Mouse (Mus musculus) liver, postnatal 0 days (tissue): ENCODE measurements at regions not wholly inside any gene's neighbourhood (a gene's known extent, or its start where the extent isn't known, plus 50 kb on each side); places are given as distances from the start of the nearest gene placed in this dataset.

ENCODE experiments used
- CTCF ChIP-seq: sonication (generic); IDR thresholded peaks from 2 replicates; pipeline ENCODE4 v1.5.1; 2016; ENCODE audit warnings: antibody characterized with exemption, low read depth
- EP300 ChIP-seq: IDR thresholded peaks from 2 replicates; pipeline ENCODE4 v1.6.1; 2016; ENCODE audit warnings: antibody characterized with exemption, low read depth, mild to moderate bottlenecking

GRCm38 (mm10) chr1:144902987-144903386 lies 127.8 kb upstream of the Rgs18 start:
- TF ChIP-seq CTCF (no peak), EP300 (no peak)
